Mouse (Mus musculus) thymus, postnatal 0 days (tissue): Measurements from ENCODE around the gene Pmm2. TPM values are rescaled to one million over a fixed set of nuclear protein-coding genes. Genes with fewer than 3 reads are reported as not detected.

Experiments used
- DNase-seq: peaks from one replicate; pipeline ENCODE4 v3.0.0-alpha.2; 2015; ENCODE audit warnings: low spot score
- polyA plus RNA-seq: library from polyadenylated mRNA; unstranded; fragments of >200 nt; fragmentation: Nextera tagmentation; extraction: Ambion mirVana; gene quantifications from 2 replicates; pipeline ENCODE4 v1.2.1, GENCODE M21; 2015

The Pmm2 gene
- 53.3 and 60.3 TPM in 2 replicates for polyA plus RNA-seq

DNA sequence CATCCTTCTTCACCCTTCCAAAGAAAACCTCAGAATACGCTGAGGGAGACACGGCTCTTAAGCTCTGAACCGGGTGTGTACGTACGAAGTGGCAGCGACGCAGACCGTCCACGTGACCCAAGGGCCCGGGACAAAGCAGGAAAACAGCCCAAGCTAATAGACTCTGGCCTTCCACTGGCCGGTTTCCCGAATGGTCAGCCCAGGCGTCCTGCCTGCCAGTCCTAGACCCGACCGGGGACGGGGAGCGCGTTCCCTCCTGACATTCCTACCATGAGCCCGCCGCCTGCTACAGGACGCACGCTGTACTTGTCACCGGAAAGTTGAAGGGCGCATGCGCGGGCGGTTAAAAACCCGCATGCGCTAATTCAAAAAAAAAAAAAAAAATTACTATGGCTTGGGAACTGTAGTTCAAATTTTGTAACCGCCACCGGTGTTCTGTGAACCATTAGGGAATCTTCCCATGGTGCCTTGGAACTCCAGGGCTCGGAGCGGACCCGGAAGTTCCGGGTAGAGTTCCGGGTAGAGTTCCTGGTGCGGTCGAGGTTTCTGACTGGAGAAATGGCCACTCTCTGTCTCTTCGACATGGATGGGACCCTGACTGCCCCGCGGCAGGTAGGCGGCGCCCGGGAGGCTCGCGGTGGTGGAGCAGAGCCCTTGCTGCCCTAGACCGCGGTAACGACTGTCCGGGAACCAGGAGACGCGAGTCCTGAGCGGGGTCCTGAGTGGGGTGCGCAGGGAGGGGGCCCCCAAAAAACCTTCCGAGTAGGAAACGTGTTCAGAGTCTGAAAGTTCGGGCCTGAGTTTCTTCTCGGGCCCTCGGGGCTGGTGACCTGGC, at the start of gene Pmm2, which contains the start of gene Tmem186:
Gene Pmm2 (plus strand): TSS at position 458 of the 835 bp plus-strand sequence.
Gene Tmem186 (minus strand): TSS at position 496 of the 835 bp plus-strand sequence.
- peak; percentile 84 for DNase-seq

DNA sequence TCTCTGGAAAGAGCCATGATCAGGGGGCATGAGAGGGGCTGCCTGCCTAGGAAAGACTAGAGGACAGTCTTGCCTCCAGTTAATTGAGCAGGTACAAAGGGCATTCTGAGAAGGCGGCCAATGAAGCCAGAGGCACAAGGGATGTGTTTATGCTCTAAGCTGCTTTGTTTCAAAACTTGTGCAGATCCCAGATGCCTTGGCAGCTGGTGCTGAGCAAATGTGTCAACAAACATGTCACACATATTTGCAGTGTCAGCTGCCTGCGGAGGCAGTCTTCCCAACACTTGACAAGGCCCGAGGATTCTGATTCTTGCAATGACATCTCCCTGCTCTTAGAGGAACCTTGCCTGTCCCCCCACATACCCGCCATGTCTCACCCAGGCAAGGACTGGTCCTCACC, 42.1 kb upstream of the Pmm2 start:
- no peak for DNase-seq

DNA sequence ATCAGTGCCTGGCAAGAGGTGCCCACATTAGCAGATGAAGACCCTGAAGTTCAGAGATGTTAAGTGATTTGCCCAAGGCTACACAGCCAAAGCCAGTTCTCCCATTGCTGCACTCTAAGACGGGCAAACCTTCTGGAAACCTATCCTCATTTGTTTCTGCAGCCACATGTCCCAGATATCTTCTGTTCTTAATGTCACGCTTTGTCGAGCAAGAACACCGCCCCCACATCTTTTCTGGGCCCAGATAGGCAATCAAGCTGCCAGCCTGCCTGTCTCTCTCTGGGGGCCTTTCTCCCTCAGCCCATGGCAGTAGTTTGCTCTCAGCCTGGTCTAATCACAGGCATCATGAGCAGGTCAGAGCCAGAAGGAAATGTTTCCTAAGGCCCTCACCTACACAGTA, 41.1 kb upstream of the Pmm2 start:
- DNase-seq = no peak

DNA sequence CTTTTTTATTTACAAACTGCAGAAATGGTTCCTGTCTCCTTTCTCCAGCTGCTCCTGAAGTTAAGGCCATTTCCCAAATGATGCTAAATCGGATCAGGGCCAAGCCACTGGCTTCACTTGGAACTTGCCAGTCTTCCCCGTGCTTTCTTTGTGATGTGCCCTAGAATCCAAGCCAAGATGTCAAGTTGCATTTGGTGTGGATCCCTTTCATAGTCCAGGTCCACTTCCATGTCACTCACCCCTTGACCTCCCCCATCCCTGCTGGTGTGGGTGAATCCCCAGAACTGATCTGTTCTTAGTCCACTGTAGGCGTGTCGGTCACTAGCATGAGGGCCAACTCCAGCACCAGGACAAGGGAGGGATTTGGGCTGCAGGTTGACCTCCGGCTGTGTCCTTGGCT, 40.0 kb upstream of the Pmm2 start:
- no peak for DNase-seq

DNA sequence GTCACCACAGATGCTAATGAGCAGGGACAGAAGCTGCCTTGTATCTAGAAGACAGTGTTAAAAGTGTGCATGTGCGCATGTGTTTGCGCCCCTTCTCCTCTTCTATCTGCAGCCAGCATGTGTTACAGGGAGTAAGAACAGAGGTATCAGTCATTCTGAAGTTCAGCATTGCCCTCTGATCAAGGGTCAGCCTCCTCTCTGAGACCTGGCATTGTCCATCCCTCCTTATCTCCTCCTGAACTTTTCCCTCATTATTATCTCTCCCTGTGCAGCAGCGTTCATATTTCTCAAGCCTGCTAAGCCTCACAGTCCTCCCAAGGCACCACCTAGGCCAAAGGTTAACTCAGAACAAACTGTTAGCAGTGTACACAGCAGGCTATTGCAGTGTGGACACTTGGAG, 33.7 kb upstream of the Pmm2 start:
- DNase-seq = no peak

DNA sequence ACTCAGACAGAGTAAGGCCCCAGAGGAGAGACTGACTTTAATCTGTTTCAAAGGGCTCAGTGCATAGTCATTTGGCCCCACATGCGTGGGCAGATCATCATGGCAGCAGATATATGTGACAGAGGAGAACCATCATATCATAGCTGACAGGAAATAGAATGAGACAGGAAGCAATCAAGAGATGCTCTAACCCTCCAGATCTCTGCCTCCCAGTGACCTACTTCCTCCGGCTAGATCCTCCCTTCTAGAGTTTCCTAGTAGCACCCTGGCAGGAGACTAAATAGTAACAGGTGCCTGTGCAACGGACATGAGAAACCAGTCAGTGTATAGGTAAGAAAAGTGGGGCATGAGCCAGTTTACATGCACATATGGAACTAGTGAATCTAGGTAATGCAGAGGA, 27.1 kb upstream of the Pmm2 start:
- DNase-seq = peak; percentile 78

DNA sequence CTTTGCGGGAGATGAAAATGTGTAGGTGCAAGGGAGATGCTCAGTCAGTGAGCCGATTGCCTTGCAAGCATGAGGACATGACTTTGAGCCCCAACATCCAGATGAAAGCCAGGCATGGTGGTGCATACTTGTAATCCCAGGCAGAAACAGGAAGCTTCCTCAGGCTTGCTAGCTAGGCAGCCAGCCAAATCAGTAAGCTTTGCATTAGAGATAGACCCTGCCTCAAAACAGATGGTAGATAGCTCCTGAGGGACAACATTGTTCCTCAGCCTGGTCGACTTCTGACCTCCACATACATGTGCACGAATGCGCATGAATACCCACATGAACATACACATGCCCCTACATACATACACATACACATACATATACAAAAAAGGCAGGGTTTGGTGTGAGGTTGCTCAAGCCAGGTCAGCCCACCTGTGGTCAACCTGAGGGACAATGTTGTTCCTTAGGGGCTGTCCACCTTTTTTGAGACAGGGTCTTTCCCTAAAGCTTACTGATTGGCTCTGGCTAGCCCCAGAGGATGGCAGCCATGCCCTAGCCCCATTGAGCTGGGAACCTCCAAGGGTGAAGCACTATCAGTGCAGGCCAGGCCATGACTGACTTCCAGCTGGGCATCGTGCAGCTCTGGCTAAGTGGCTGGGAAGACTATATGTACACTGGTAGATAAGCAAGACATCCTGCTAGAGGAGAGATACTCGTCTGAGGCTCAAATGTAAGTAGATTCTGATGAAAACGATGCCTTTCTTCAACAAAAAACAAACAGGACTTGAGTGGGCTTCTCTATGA, 25.1 kb upstream of the Pmm2 start:
- no peak for DNase-seq

DNA sequence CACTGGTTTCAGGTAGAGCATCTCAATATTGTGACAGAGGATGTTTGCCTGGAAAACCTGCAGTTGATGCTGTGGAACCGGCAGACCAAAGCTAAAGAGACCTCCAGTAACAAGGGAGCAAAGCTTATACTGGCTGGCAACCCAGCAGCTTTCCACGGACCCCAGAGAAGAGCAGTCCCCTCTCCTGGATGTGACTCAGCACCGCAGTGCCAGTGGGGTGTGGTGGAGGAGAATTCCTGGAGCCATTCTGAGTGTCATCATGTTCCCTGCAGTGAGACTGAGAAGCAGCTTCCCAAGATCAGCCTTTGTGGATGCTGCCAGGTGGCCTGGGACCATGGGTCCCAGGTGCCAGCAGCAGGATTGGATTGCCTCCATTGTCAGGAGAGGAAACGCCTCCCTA, 24.4 kb upstream of the Pmm2 start:
- DNase-seq = no peak

DNA sequence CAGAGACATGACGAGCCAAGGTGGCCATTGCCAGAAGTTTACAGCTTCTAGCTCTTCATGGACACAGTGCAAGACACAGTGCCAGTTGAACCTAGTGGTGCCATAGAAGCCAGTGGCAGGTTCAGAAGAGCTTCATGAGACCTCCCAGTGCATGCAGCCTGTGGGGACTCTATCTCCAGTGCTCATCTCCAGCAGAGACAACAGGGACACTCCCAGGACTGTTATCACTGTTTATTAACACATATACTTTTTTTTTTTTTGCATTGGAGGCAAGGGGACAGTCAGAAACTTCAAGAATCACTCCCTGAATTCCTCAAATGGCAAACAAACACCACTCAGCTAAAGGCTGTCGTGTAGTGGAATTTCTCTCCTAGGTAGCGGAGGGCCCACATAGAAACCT, 24.0 kb upstream of the Pmm2 start:
- DNase-seq = no peak

DNA sequence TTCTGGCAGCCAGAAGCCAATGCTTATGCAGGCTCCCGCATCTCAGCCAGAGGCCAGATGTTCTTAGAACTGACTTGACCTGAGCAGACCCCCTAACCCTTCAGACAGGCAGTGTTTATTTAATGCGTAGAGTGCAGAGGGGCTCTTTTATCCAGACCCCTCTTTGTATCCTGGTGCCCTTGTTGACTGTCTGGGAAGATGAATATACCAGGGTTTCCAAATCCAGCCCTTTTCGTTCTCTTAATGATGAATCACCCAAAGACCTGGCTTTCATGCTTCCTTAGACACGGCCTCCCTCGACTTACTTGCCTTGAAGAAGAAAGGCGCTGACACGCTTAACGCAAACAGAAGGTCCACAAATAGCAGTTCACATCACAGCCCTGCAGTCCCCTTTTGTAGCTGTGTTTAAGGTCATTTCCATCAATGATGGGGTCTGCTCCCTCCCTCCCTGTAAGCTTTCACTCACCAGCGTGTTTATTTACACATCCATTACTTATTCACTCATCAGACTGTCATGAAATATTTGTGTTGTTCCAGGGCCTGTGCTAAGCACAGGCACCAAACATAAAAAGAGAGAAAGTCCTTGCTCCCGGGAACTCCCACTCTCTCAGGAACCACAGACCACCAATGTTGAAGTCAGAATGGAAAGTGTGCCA, 17.7 kb upstream of the Pmm2 start:
- DNase-seq = no peak

DNA sequence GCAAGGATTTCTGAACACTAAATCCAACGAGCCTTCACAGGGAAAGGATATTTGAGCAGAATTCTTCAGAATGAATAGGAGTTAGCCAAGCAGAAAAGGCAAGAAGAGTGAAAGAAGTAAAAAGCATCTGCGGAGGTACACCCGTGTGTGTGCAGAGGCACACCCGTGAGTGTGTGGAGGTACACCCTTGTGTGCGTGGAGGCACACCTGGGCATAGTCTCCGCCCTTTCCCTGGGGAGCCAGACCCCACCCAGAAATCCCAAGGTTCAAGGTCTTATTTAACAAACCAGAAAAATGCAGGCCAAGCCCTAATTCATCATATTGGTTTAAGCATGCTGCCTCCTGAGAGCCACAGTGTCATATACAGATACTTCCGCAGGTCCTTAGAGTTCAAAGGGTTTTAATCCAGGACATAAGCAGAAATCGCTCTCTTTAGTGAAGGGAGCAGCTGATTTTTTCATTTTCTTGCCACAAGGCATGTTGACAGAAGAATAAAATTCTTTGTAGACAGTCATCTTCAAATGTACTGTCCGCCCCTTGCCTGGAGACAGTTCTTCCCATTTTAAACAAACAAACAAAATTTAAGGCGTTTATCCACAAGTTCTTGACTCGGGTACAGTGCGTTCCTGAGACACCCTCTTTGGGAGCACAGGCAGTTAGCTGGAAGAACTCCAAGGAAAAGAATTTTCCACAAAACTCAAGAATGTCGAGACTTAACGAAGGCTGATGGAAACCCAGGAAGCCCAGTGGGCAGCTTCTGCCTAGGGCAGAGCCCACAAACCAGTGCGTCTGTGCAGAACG, 17.0 kb upstream of the Pmm2 start:
- no peak for DNase-seq

DNA sequence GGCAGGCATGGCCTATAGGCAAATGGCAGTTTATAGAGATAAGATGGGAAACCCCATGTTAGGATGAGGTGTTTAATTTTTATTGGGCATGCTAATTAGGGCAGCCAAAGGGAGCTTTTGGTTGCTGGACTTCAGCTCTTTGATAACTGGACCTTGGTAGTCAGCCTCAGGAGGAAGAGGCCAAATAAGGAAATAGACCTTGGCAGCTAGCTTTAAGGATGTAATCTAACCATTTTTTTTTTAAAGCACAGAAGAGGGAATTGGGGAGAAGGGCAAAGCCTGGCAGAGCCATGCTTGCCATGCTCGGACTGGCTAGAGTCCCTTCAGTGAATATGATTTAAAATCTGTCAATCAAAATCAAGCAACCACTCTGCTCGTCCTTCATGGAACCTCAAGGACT, 7.1 kb upstream of the Pmm2 start:
- DNase-seq = no peak

DNA sequence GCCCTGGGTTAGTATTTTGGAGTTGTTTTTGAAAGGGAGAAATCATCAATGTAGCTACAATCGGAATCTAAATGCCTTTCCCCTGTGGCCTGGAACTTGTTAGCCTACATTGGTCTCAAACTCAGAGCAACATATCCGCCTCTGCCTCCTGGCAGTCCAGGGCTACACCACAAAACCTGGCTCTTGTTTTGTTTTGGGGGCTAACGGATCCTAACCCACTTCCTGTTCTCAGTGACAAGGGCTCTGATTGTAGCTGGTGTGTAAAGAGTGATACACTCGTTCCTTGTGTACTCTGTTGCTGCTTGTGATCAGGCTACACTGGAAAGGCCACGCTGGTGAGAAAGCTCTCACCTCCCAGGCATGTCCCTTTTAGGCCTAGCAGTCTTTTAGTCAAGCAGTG, 6.0 kb upstream of the Pmm2 start:
- peak; percentile 76 for DNase-seq

DNA sequence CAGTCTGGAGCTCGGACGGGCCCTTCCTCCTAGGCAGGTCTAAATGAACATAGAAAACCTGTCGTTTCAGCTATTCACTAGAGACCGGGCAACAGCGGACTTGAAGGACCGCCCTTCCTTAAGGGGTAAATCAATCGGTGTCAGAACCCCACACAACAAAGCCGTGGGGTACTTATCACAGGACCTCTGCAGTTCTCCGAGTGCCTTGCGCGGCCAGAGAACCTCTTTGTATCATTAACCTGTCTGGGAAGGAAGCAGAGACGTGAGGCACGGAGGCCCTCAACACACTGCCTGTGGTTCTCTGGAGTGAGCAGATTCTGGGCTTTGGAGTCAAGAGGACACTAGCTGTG, 632 bp upstream of the Pmm2 start:
- no peak for DNase-seq

DNA sequence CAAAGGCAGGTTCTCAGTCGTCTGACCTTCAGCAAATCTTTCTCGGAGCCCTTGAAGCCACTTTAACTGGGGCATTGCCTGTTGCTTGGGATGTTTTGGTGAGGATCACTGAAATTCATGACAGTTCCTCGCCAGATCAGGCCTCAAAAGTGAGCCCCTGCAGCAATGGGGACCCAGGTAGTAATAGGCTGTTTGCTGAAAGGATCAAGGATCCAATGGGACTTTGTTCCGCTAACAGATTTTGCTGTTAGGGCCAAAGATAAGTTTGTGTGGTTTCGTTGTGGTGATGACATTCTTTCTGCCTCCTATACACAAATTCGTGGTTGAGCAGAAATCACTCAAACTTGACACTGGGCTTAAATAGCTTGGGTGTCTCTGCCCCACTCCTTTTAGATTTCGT, 657 bp downstream of the Pmm2 start:
- no peak for DNase-seq

DNA sequence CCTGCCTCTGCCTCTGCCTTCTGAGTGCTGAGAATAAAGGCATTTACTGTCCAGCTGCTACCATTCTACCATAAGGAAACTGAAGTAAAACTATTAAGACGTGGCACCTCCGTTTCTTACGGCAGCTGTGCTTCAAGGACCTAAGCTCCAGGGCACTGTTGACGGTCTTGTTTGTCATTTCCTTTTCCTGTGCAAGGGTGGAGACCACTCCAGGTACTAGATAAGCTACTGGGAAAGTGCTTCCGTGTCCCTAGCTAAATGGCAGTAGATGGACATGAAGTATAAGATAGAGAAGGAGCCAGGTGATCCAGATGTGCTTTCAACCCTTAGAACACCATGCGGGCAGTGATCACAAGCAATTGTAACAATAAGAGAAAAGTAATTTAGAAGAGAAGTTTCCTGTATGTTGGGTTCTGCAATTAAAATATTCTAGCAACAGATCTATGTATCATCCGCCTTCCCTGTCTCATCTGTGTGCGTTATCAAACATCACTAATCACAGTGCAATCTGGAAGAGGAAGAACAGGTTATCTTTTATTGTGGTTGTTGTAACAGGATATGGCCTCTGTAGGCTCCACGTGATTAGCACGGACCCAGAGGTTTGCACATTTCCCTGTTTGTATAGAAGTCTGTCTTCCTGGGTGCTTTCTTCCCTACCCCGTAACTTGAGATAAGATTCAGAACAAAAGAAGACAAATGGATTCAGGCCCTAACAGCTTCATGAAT, 2.2 kb downstream of the Pmm2 start:
- DNase-seq = no peak

DNA sequence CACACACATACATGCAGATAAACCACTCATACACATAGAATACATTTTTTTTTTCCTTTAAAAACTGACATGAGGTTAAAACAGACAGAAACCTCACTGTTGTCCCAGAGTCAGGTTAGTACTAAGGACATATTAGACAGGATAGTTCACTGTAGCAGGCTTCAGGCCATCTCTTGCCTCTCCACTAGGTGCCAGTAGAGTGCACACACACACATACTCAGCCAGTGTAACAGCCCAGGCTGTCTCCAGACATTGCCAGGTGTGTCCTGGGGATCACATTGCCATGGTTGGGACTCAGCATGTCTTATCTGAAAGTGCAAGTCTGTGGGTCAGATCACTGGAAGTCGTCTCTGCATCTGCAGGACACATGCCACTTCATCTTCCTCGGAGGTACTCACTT, 6.4 kb downstream of the Pmm2 start:
- peak; percentile 42 for DNase-seq

DNA sequence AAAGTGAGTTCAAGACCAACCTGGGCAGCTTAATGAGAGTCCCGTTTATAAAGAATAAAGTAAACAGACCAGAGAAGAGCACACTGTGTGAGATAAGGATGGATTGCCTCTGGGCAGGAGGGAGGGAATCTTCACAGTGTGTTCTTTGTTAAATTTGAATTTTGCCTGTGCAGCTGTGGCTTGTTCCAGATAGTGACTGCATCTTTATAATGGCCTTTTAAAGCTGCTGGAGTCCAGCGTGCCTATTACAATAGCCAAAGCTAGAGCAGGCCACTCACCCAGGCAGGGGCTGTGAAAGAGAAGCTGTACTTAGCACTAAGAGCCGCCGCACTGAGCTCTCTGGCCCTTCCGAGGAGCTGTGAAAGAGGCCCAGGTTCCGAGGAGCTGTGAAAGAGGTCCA, 8.1 kb downstream of the Pmm2 start:
- no peak for DNase-seq

DNA sequence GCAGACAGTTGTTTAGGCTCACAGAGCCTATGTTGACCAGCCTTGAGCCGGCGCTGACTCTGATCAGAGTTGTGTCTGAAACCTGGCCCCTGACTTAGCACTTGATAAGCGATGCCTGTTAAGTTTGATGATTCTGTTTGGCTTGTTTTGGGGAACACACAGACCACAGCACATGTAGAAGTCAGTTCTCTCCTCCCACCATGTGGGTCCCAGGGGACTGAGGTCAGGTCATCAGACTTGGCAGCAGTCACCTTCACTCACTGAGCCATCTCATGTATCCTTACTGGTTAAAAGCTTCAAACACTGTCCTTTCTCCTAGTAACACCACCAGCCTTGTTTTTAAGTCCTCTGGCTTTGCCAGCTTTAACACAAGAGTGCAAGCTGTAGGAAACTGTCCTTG, 12.5 kb downstream of the Pmm2 start:
- DNase-seq = no peak

DNA sequence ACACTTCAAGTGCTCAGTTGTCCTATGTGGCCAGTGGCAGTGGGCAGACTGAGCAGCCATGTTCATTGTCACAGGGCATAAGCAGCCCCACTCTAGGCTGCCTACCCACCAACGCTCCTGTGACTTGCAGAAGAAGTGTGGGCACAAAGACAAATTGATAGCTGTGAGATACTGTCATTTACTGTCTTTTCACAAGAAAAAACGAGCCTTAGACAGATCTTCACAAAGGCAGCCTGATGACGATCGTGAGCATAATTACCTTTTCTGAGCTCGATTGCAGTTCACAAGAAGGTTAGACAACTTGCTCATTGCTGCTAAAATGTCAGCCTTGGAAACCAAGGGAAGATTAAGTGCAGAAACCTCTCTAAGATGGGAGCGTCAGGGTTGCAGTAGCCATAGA, 17.6 kb downstream of the Pmm2 start:
- no peak for DNase-seq

DNA sequence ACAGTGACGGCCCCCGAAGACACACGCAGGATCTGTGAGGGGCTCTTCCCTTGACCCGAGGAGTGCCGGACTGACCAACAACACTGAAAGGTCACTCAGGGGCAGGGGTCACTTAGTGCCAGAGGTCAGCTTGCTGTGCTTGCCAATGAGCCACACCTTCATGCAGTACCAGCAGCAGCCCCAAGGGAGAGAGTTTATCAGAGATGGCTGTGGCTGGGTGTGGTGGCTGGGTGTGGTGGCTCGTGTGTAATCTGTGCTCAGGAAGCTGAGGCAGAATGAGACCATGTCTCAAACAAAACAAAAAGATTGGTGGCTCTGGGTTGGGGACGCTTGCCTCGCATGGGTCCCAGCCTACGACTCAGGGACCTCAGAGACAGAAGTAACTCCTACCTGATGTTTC, 18.1 kb downstream of the Pmm2 start:
- no peak for DNase-seq
